Mouse (Mus musculus) forebrain, postnatal 0 days (tissue): Measurements from ENCODE around the gene Chst5. TPM values are rescaled to one million over a fixed set of nuclear protein-coding genes. Genes with fewer than 3 reads are reported as not detected.

Experiments used
- ATAC-seq: fragments of 200-750 bp; cut with Nextera tagmentation; 2 replicates; pipeline ENCODE4 v1.8.0; 2017; ENCODE audit warnings: mild to moderate bottlenecking, moderate library complexity
- DNase-seq: peaks from one replicate; pipeline ENCODE4 v3.0.0-alpha.2; 2015
- H3K27ac ChIP-seq: fragments of 300-500 bp; sonication (generic); 2 replicates; pipeline ENCODE4 v1.5.1; 2014; ENCODE audit warnings: low read depth, mild to moderate bottlenecking, antibody characterized with exemption, low read length, moderate library complexity, mixed read lengths
- H3K27me3 ChIP-seq: fragments of 300-500 bp; sonication (generic); 2 replicates; pipeline ENCODE4 v1.6.1; 2014; ENCODE audit warnings: mild to moderate bottlenecking, low read length, mixed read lengths; ENCODE audit not compliant: insufficient read depth
- H3K36me3 ChIP-seq: fragments of 300-500 bp; sonication (generic); 2 replicates; pipeline ENCODE4 v1.6.1; 2014; ENCODE audit warnings: mild to moderate bottlenecking, moderate library complexity; ENCODE audit not compliant: insufficient read depth
- H3K4me1 ChIP-seq: fragments of 300-500 bp; sonication (generic); 2 replicates; pipeline ENCODE4 v1.6.1; 2014; ENCODE audit warnings: antibody characterized with exemption; ENCODE audit not compliant: insufficient read depth
- H3K4me2 ChIP-seq: fragments of 300-500 bp; sonication (generic); 2 replicates; pipeline ENCODE4 v1.6.1; 2014; ENCODE audit warnings: low read depth, mild to moderate bottlenecking, moderate library complexity
- H3K4me3 ChIP-seq: fragments of 300-500 bp; sonication (generic); 2 replicates; pipeline ENCODE4 v1.5.1; 2014; ENCODE audit warnings: low read depth, low read length, mixed read lengths
- H3K9ac ChIP-seq: fragments of 300-500 bp; sonication (generic); 2 replicates; pipeline ENCODE4 v1.6.1; 2014; ENCODE audit warnings: mild to moderate bottlenecking
- H3K9me3 ChIP-seq: fragments of 300-500 bp; sonication (generic); 2 replicates; pipeline ENCODE4 v1.6.1; 2016; ENCODE audit warnings: low read length
- CTCF ChIP-seq: sonication (generic); IDR thresholded peaks from 2 replicates; pipeline ENCODE4 v1.5.1; 2016; ENCODE audit warnings: antibody characterized with exemption, control low read depth, low read depth
- WGBS: fragments of 180-500 bp; shearing (Covaris S2); extraction: QIAGEN DNeasy Blood & Tissue Kit; methylation state at CpG from one replicate; pipeline ENCODE4 v1.1.7; 2014; 5-methylcytosine and 5-hydroxymethylcytosine counted together
- polyA plus RNA-seq: library from polyadenylated mRNA; unstranded; fragments of >200 nt; fragmentation: Nextera tagmentation; extraction: Ambion mirVana; gene quantifications from 2 replicates; pipeline ENCODE4 v1.2.1, GENCODE M21; 2015
- total RNA-seq: library from RNA; depleted of rRNA; stranded (reverse); fragments of >200 nt; gene quantifications from 2 replicates; pipeline ENCODE4 v1.2.3, GENCODE M21; 2014

Chst5 gene
- total and polyA plus RNA-seq, 2 experiments from 2014 or later = 2.6 to 3.7 TPM

DNA sequence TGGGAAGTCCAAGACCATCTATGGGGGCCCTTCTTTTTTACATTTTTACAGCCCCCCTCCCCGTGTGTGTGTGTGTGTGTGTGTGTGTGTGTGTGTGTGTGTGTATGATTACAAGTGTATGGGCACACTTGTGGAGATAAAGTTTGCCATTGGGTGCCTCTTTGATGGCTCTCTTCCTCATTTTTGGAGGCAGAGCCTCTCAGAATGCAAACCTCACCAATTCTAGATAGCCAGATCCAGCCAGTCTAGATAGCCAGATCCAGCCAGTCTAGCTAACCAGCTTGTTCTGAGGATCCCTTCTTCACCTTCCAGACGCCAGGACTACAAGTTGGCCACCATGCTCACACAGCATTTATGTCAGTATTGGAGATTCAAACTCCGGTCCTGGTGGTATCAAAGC, 39.0 kb downstream of the Chst5 start:
- no peak overlapping the region for H3K4me2 ChIP-seq
- H3K9ac ChIP-seq = no peak overlapping the region
- H3K36me3 ChIP-seq = no peaks in the 10 kb centered on the region
- no peaks in the 10 kb centered on the region for H3K27me3 ChIP-seq
- no peak for TF ChIP-seq CTCF
- whole genome bisulfite sequencing = 84% methylated on average over 3 of the region's 3 CpGs
- DNase-seq = no peak
- no peak overlapping the region for H3K4me3 ChIP-seq
- no peak overlapping the region for H3K27ac ChIP-seq
- ATAC-seq = no peak
- H3K4me1 ChIP-seq = 0 out of 2 replicates have a peak, but pooled peaks cover 5% of the 10 kb centered on the region
- H3K9me3 ChIP-seq = no peaks in the 10 kb centered on the region

DNA sequence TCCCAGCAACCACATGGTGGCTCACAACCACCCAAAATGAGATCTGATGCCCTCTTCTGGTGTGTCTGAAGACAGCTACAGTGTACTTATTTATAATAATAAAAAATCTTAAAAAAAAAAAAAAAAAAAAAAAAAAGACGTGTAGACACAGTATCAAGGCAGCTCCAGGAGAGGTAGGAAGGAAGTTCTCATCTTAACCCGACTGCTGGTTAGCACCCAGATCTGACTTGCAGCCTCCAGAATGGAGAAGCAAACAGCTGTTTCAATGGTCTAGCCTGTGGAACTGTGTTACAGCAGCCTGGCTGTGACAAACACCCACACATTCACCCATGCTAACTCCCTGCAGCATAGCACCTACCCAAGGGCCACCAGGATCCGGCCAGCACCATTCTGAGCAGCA, 39.9 kb downstream of the Chst5 start:
- Histone ChIP-seq H3K4me2 (no peak overlapping the region), H3K4me1 (no peaks in the 10 kb centered on the region), H3K9ac (no peak overlapping the region), H3K27me3 (no peaks in the 10 kb centered on the region), H3K4me3 (no peak overlapping the region), H3K9me3 (no peaks in the 10 kb centered on the region), H3K27ac (no peak overlapping the region), H3K36me3 (no peaks in the 10 kb centered on the region)
- DNase-seq (no peak), ATAC-seq (no peak)
- no peak for TF ChIP-seq CTCF
- 93% methylated on average over 3 of the region's 3 CpGs for WGBS

DNA sequence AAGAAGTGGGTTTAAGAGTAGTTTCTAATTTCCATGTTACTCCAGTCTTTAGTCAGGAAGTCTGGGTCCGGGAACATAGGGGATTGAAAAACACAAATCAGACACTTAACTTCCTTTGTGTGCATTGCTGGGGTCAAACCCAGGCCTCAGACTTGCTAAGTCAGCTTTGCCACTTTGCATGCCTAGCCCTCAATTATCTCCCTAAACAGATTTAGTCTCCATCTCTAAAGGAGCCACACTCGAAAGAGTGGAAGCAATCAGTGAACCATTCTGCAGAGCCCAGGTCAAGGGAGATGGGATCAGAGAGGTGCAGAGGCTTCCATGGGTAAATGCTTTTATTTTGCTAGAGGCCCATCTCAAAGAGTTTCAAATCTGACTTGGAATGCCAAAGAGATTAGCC, 41.6 kb downstream of the Chst5 start:
- WGBS = 41% methylated on average over 2 of the region's 2 CpGs
- H3K4me3 ChIP-seq = no peak overlapping the region

DNA sequence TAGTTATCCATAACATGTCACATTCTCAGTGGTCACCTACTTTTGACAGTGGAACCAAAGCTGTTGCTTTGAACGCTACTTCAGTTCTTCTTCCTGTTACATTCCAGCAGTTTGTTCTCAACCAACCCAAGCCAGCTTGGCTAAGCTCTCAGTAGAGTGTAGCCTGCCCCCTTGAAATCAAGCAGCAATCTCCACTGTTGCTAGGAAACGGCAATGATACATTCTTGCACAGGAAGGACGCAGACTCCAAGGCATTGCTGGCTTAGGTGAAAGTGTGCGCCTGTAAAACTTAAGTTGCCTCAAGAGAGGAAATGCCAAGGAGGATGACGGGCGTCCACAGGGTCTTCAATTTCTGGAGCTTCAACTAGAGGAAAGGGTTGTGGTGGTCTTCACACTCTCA, 44.4 kb downstream of the Chst5 start:
- H3K4me3 ChIP-seq = no peak overlapping the region
- no peaks in the 10 kb centered on the region for H3K36me3 ChIP-seq
- ATAC-seq (no peak), DNase-seq (no peak)
- no peaks in the 10 kb centered on the region for H3K9me3 ChIP-seq
- H3K27me3 ChIP-seq = no peaks in the 10 kb centered on the region
- no peaks in the 10 kb centered on the region for H3K4me1 ChIP-seq
- WGBS = 91% methylated on average over 6 of the region's 6 CpGs
- no peak overlapping the region for H3K9ac ChIP-seq
- H3K4me2 ChIP-seq = no peak overlapping the region
- TF ChIP-seq CTCF = no peak
- no peak overlapping the region for H3K27ac ChIP-seq

More for the DNA sequence above, 41.6 kb downstream of the Chst5 start:
- Histone ChIP-seq H3K9ac (no peak overlapping the region), H3K27ac (no peak overlapping the region), H3K36me3 (no peaks in the 10 kb centered on the region), H3K9me3 (no peaks in the 10 kb centered on the region), H3K4me2 (no peak overlapping the region), H3K4me1 (no peaks in the 10 kb centered on the region), H3K27me3 (no peaks in the 10 kb centered on the region)
- ATAC-seq = no peak
- no peak for TF ChIP-seq CTCF
- no peak for DNase-seq

DNA sequence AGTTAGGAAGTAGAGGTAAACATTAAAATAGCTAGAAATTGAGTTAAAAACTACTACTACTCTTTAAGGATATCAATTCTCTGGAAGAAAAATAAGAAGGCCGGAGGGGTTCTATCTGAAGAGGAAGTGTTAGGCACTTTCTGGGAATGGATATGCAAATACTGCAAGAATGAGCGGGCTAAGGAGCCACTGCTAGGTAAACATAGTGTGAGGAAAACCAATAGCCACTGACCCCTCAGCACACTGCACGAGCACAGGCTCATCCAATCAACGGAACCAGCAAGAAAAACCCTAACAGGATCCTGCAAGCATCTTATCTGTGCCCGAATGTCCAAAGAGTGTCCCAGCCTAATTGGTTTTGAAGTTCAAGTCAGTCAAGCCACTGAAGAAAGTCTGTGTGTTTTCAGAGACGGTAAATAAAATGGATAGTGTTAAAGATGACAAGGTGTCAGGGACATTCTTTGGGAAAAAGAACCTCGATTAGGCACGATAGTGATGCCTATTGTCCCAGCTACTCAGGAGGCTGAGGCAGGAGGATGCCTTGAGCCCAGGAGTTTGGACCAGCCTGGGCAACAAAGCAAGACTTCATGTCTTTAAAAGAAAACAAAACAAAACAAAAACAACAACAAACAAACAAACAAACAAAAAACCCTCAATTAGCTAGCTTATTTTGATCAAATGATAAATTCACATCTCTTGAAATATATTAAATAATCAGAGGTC, 45.0 kb downstream of the Chst5 start:
- no peaks in the 10 kb centered on the region for H3K27me3 ChIP-seq
- H3K9ac ChIP-seq = no peak overlapping the region
- no peak overlapping the region for H3K27ac ChIP-seq
- no peak for TF ChIP-seq CTCF
- no peaks in the 10 kb centered on the region for H3K4me1 ChIP-seq
- no peaks in the 10 kb centered on the region for H3K9me3 ChIP-seq
- DNase-seq = no peak
- no peak overlapping the region for H3K4me2 ChIP-seq
- ATAC-seq = no peak
- no peak overlapping the region for H3K4me3 ChIP-seq
- 96% methylated on average over 8 of the region's 8 CpGs for WGBS
- no peaks in the 10 kb centered on the region for H3K36me3 ChIP-seq

DNA sequence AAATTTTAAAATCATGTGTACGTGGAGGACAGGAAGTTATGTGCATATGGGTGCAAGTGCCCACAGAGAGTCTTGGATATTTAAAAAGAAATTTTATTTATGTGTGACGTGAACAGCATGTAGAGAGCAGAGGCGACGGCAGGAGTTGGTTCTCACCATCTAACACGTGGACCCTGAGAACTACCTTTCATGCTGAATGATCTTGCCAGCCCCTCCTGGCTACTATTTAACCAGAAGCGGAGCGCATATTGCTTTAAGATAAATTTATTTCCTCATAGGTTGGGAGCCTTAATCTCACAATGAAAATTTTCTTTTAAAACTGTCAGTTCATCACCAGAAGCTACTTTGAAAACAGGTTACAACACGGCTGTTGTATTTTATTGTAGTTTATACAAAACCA, 45.6 kb downstream of the Chst5 start:
- 96% methylated on average over 8 of the region's 8 CpGs for WGBS
- no peak for TF ChIP-seq CTCF
- no peaks in the 10 kb centered on the region for H3K27me3 ChIP-seq
- no peaks in the 10 kb centered on the region for H3K36me3 ChIP-seq
- H3K4me3 ChIP-seq = no peak overlapping the region
- H3K9ac ChIP-seq = no peak overlapping the region
- H3K27ac ChIP-seq = no peak overlapping the region
- ATAC-seq (no peak), DNase-seq (no peak)
- H3K4me2 ChIP-seq = no peak overlapping the region
- no peaks in the 10 kb centered on the region for H3K9me3 ChIP-seq
- H3K4me1 ChIP-seq = no peaks in the 10 kb centered on the region

DNA sequence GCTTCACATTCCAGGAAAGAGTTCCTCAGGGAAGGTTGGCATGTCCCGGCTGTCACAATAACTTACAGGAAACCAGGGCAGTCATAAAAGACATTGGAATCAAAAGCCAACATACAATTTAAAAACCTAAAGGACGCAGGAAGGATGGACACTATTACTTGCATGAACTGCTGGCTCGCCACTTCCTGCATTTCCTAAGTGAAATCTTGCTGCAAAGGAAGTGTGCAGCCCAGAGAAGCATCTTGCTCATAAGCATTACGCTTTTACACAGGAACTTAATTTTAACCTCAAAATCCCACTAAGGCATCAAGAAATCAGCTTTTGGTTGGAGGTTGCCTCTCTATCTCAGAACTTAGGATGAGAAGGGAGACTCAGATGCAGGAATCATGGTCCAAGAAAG, 47.0 kb downstream of the Chst5 start:
- H3K9ac ChIP-seq = no peak overlapping the region
- no peak overlapping the region for H3K4me3 ChIP-seq
- WGBS = 85% methylated on average over 4 of the region's 4 CpGs
- no peak overlapping the region for H3K4me2 ChIP-seq
- no peak overlapping the region for H3K27ac ChIP-seq
- no peak for ATAC-seq
- DNase-seq = no peak
- no peak for TF ChIP-seq CTCF
- no peaks in the 10 kb centered on the region for H3K4me1 ChIP-seq
- H3K9me3 ChIP-seq = no peaks in the 10 kb centered on the region
- no peaks in the 10 kb centered on the region for H3K36me3 ChIP-seq
- no peaks in the 10 kb centered on the region for H3K27me3 ChIP-seq
